Mouse (Mus musculus) bone marrow macrophage, adult 2 months (primary cell): Measurements from ENCODE around the gene Ei24.

ENCODE experiments used
- CTCF ChIP-seq: IDR thresholded peaks from 2 replicates; pipeline ENCODE4 v1.5.1; 2012; ENCODE audit warnings: low read depth, mild to moderate bottlenecking, low read length, moderate library complexity
- POLR2A ChIP-seq: IDR thresholded peaks from 2 replicates; pipeline ENCODE4 v1.6.1; 2012; ENCODE audit warnings: mild to moderate bottlenecking, low read depth, low read length, borderline replicate concordance

DNA sequence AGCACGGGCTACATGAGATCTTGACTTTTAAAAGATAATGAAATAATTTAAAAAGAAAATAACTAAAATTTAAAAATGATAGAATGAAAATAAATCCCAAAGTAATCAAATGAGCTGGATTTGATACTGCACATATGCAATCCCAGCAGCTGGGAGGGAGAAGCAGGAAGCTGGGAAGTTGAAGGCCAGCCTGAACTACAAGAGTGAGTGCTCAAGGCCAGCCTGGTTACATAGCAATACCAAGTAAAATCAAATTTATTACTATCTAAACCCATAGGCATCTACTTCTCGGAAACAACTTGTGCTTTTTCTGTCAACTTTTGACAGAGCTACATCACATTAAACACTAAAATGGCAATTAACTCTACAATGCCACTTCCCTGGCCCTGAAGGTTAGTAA is 13.3 kb downstream of the Ei24 start:
- no peak for TF ChIP-seq CTCF
- no peak for TF ChIP-seq POLR2A
